Mouse (Mus musculus) testis, postnatal 10 days (tissue): ENCODE measurements at regions not wholly inside any gene's neighbourhood (a gene's known extent, or its start where the extent isn't known, plus 50 kb on each side); places are given as distances from the start of the nearest gene placed in this dataset.
A peak's percentile ranks its signal among the peaks of the same experiment; 100 is the strongest.
"Not testable (repeated sequence)": the region's sequence is repeated elsewhere in the genome, so short reads cannot be mapped to it uniquely, and the experiment has no call there.

ENCODE experiments used
- DNase-seq: peaks from one replicate; pipeline ENCODE4 v3.0.0; 2021; ENCODE audit warnings: low spot score

GRCm38 (mm10) chr4:101366905-101367679 lies 52.0 kb upstream of the Ak4 start:
- DNase-seq, result peak; percentile 65

- DNase-seq, result no peak
These were observed 53.8 kb upstream of the Ak4 start for GRCm38 (mm10) chr4:101365299-101365698.

- DNase-seq, result no peak
These were observed 54.4 kb upstream of the Ak4 start for GRCm38 (mm10) chr4:101364716-101365115.

- DNase-seq, result not testable (repeated sequence)
These were observed 55.8 kb upstream of the Ak4 start for GRCm38 (mm10) chr4:101363231-101363630.

GRCm38 (mm10) chr4:101361779-101362178 lies 57.3 kb upstream of the Ak4 start:
- DNase-seq, result no peak

GRCm38 (mm10) chr4:101360296-101360695 lies 58.8 kb upstream of the Ak4 start:
- no peak for DNase-seq

- no peak for DNase-seq
These were observed 60.0 kb upstream of the Ak4 start for GRCm38 (mm10) chr4:101359119-101359518.

- DNase-seq, result no peak
These were observed 60.6 kb upstream of the Ak4 start for GRCm38 (mm10) chr4:101358525-101358924.

- no peak for DNase-seq
These were observed 61.2 kb upstream of the Ak4 start for GRCm38 (mm10) chr4:101357923-101358322.

- no peak for DNase-seq
These were observed 61.9 kb upstream of the Ak4 start for GRCm38 (mm10) chr4:101356954-101357891.

- peak; percentile 86 for DNase-seq
These were observed 62.8 kb upstream of the Ak4 start for GRCm38 (mm10) chr4:101356093-101356953.

GRCm38 (mm10) chr4:101355431-101356092 lies 63.5 kb upstream of the Ak4 start:
- DNase-seq, result peak; percentile 72

- peak; percentile 76 for DNase-seq
These were observed 64.1 kb upstream of the Ak4 start for GRCm38 (mm10) chr4:101354951-101355350.

- no peak for DNase-seq
These were observed 64.8 kb upstream of the Ak4 start for GRCm38 (mm10) chr4:101354086-101354855.

GRCm38 (mm10) chr4:101352178-101352577 lies 66.9 kb upstream of the Ak4 start:
- no peak for DNase-seq

GRCm38 (mm10) chr4:101351716-101352115 lies 67.4 kb upstream of the Ak4 start:
- DNase-seq, result no peak

GRCm38 (mm10) chr4:101350656-101351055 lies 68.4 kb upstream of the Ak4 start:
- DNase-seq, result no peak

GRCm38 (mm10) chr4:101350222-101350621 lies 68.9 kb upstream of the Ak4 start:
- DNase-seq, result no peak

- DNase-seq, result no peak
These were observed 69.7 kb upstream of the Ak4 start for GRCm38 (mm10) chr4:101349413-101349812.

GRCm38 (mm10) chr4:101347309-101347708 lies 71.8 kb upstream of the Ak4 start:
- no peak for DNase-seq
